Mouse (Mus musculus): Measurements from ENCODE around the gene Acot1.
"Not testable (repeated sequence)": the region's sequence is repeated elsewhere in the genome, so short reads cannot be mapped to it uniquely, and the experiment has no call there.

The Acot1 gene

GRCm38 (mm10) chr12:84009171-84009965 lies at the start of gene Acot1:
Gene Acot1 (plus strand): TSS chr12:84009490.
- DNase-seq = peak; percentile 40

- DNase-seq = no peak
Measured at GRCm38 (mm10) chr12:83965235-83965634, 44.1 kb upstream of the Acot1 start.

- DNase-seq = no peak
Measured at GRCm38 (mm10) chr12:83972117-83972516, 37.2 kb upstream of the Acot1 start.

GRCm38 (mm10) chr12:83978862-83979261 lies 30.4 kb upstream of the Acot1 start:
- DNase-seq = peak; percentile 85

- no peak for DNase-seq
Measured at GRCm38 (mm10) chr12:83981615-83982014, 27.7 kb upstream of the Acot1 start.

GRCm38 (mm10) chr12:83984752-83985151 lies 24.5 kb upstream of the Acot1 start, which contains the start of gene Heatr4:
Gene Heatr4 (minus strand): TSS chr12:83984852.
- no peak for DNase-seq

GRCm38 (mm10) chr12:83987242-83987582 lies 22.1 kb upstream of the Acot1 start:
- DNase-seq = no peak

GRCm38 (mm10) chr12:83987583-83988441 lies 21.5 kb upstream of the Acot1 start, which contains the start of gene Acot2:
Gene Acot2 (plus strand): TSS chr12:83987861.
- peak; percentile 82 for DNase-seq

- DNase-seq = no peak
Measured at GRCm38 (mm10) chr12:83988483-83988882, 20.8 kb upstream of the Acot1 start.

- DNase-seq = no peak
Measured at GRCm38 (mm10) chr12:83989378-83989777, 19.9 kb upstream of the Acot1 start.

- DNase-seq = no peak
Measured at GRCm38 (mm10) chr12:83997221-83997620, 12.1 kb upstream of the Acot1 start.

GRCm38 (mm10) chr12:83998341-83999107 lies 10.8 kb upstream of the Acot1 start:
- DNase-seq = no peak

GRCm38 (mm10) chr12:83999237-83999636 lies 10.1 kb upstream of the Acot1 start:
- DNase-seq = not testable (repeated sequence)

GRCm38 (mm10) chr12:84000418-84000817 lies 8.9 kb upstream of the Acot1 start:
- DNase-seq = no peak

- no peak for DNase-seq
Measured at GRCm38 (mm10) chr12:84003866-84004265, 5.4 kb upstream of the Acot1 start.

GRCm38 (mm10) chr12:84008251-84008650 lies 1.0 kb upstream of the Acot1 start:
- no peak for DNase-seq

- DNase-seq = no peak
Measured at GRCm38 (mm10) chr12:84008729-84009128, 561 bp upstream of the Acot1 start.

- DNase-seq = no peak
Measured at GRCm38 (mm10) chr12:84010201-84010600, 911 bp downstream of the Acot1 start.

- peak; percentile 81 for DNase-seq
Measured at GRCm38 (mm10) chr12:84011251-84012040, 2.2 kb downstream of the Acot1 start.

- no peak for DNase-seq
Measured at GRCm38 (mm10) chr12:84013130-84013529, 3.8 kb downstream of the Acot1 start.

- no peak for DNase-seq
Measured at GRCm38 (mm10) chr12:84013701-84014100, 4.4 kb downstream of the Acot1 start.

- DNase-seq = not testable (repeated sequence)
Measured at GRCm38 (mm10) chr12:84020528-84020927, 11.2 kb downstream of the Acot1 start.

All from cerebellum, adult 9-11 months (tissue).